Mouse (Mus musculus): ENCODE measurements around the gene Commd7.

The Commd7 gene

GRCm38 (mm10) chr2:153592056-153593014, 40.2 kb downstream of the Commd7 start:
- no peak for DNase-seq (ENCODE audit: low read depth, low spot score)

- DNase-seq (ENCODE audit: low read depth, low spot score), result peak; percentile 88
Measured at GRCm38 (mm10) chr2:153586515-153587174, 45.9 kb downstream of the Commd7 start.

- no peak for DNase-seq (ENCODE audit: low read depth, low spot score)
Measured at GRCm38 (mm10) chr2:153585981-153586380, 46.6 kb downstream of the Commd7 start.

- DNase-seq (ENCODE audit: low read depth, low spot score), result no peak
Measured at GRCm38 (mm10) chr2:153584396-153584795, 48.2 kb downstream of the Commd7 start.

- no peak for DNase-seq (ENCODE audit: low read depth, low spot score)
Measured at GRCm38 (mm10) chr2:153583641-153584049, 48.9 kb downstream of the Commd7 start.

GRCm38 (mm10) chr2:153582876-153583585, 49.5 kb downstream of the Commd7 start:
- no peak for DNase-seq (ENCODE audit: low read depth, low spot score)

- DNase-seq (ENCODE audit: low read depth, low spot score), result no peak
Measured at GRCm38 (mm10) chr2:153581416-153581815, 51.2 kb downstream of the Commd7 start.

- no peak for DNase-seq (ENCODE audit: low read depth, low spot score)
Measured at GRCm38 (mm10) chr2:153580458-153580985, 52.1 kb downstream of the Commd7 start.

GRCm38 (mm10) chr2:153580042-153580441, 52.5 kb downstream of the Commd7 start:
- DNase-seq (ENCODE audit: low read depth, low spot score), result no peak

GRCm38 (mm10) chr2:153577122-153577521, 55.5 kb downstream of the Commd7 start:
- no peak for DNase-seq (ENCODE audit: low read depth, low spot score)

- DNase-seq (ENCODE audit: low read depth, low spot score), result no peak
Measured at GRCm38 (mm10) chr2:153576150-153576549, 56.4 kb downstream of the Commd7 start.

GRCm38 (mm10) chr2:153575554-153575953, 57.0 kb downstream of the Commd7 start:
- no peak for DNase-seq (ENCODE audit: low read depth, low spot score)

GRCm38 (mm10) chr2:153573101-153573500, 59.5 kb downstream of the Commd7 start:
- no peak for DNase-seq (ENCODE audit: low read depth, low spot score)

- DNase-seq (ENCODE audit: low read depth, low spot score), result no peak
Measured at GRCm38 (mm10) chr2:153568541-153568940, 64.0 kb downstream of the Commd7 start.

- no peak for DNase-seq (ENCODE audit: low read depth, low spot score)
Measured at GRCm38 (mm10) chr2:153568013-153568412, 64.6 kb downstream of the Commd7 start.

Data from mesoderm, embryonic 11.5 days (tissue).